Mouse (Mus musculus): ENCODE results near the gene Gm10647. TPM values are rescaled to one million over a fixed set of nuclear protein-coding genes. Genes with fewer than 3 reads are reported as not detected.

Gm10647 gene
- polyA plus RNA-seq, 1 experiment, result 0.17 TPM

GRCm38 (mm10) chr9:66834318-66835096 is 37.7 kb downstream of the Gm10647 start, which contains the start of gene Aph1c:
Gene Aph1c, minus strand, starts transcription at chr9:66834726.
- TF ChIP-seq POLR2A (IDR thresholded peaks at IDR 0.05; ENCODE audit: borderline replicate concordance, extremely low read depth, low read depth, low read length), result peak; percentile 70; the same call in 1 of the 2 replicates
- 0 out of 2 replicates have a peak, but pooled peaks have one; percentile 4 for TF ChIP-seq CTCF (IDR thresholded peaks at IDR 0.05; ENCODE audit: insufficient read depth, low read length)

GRCm38 (mm10) chr9:66835097-66835480 is 38.2 kb downstream of the Gm10647 start:
- Histone ChIP-seq H3K4me3 (replicated peaks; ENCODE audit: extremely low read depth, low read depth, low read length) (peak overlapping the region; percentile 68), H3K4me1 (ENCODE audit: control insufficient read depth, insufficient read depth, low read length) (no peaks in the 10 kb centered on the region)
- DNase-seq, result no peak
- 1% methylated on average over 24 of the region's 24 CpGs for WGBS
- TF ChIP-seq POLR2A (IDR thresholded peaks at IDR 0.05; ENCODE audit: borderline replicate concordance, extremely low read depth, low read depth, low read length) (no peak), CTCF (IDR thresholded peaks at IDR 0.05; ENCODE audit: insufficient read depth, low read length) (no peak)

More at GRCm38 (mm10) chr9:66834318-66835096, 37.7 kb downstream of the Gm10647 start, which contains the start of gene Aph1c:
- H3K4me3 ChIP-seq (replicated peaks; ENCODE audit: extremely low read depth, low read depth, low read length), result peak within 1 kb of the TSS; percentile 70
- no peaks in the 10 kb centered on the region for H3K4me1 ChIP-seq (ENCODE audit: control insufficient read depth, insufficient read depth, low read length)
- DNase-seq, result peak; percentile 99
- under 1% methylated on average over 58 of the region's 58 CpGs for WGBS

GRCm38 (mm10) chr9:66846822-66847221 is 50.0 kb downstream of the Gm10647 start:
- WGBS, result 95% methylated on average over 5 of the region's 5 CpGs
- DNase-seq, result no peak
- Histone ChIP-seq H3K4me3 (replicated peaks; ENCODE audit: extremely low read depth, low read depth, low read length) (no peak overlapping the region), H3K4me1 (ENCODE audit: control insufficient read depth, insufficient read depth, low read length) (no peaks in the 10 kb centered on the region; the same call in 1 of the 2 replicates)
- no peak for TF ChIP-seq CTCF (IDR thresholded peaks at IDR 0.05; ENCODE audit: insufficient read depth, low read length)
- no peak for TF ChIP-seq POLR2A (IDR thresholded peaks at IDR 0.05; ENCODE audit: borderline replicate concordance, extremely low read depth, low read depth, low read length)

Other genes with a start within 250 kb of the Gm10647 start
- 10.8 and 15.6 TPM in 2 replicates for gene Usp3, start 203.9 kb upstream of the Gm10647 start, polyA plus RNA-seq (2012; rRNA removed)
- 0.88 and 6.7 TPM in 2 replicates for gene Car12, start 83.4 kb upstream of the Gm10647 start, polyA plus RNA-seq (2012; rRNA removed)
- gene Aph1b, start 1.5 kb upstream of the Gm10647 start, polyA plus RNA-seq (2012; rRNA removed), result 3.4 and 4.6 TPM in 2 replicates
- gene Aph1c, start 37.7 kb downstream of the Gm10647 start, polyA plus RNA-seq (2012; rRNA removed), result 1.6 and 4.6 TPM in 2 replicates
- 11.9 and 19.2 TPM in 2 replicates for gene Rab8b, start 122.6 kb downstream of the Gm10647 start, polyA plus RNA-seq (2012; rRNA removed)
- gene Rps27l, start 149.0 kb downstream of the Gm10647 start, polyA plus RNA-seq (2012; rRNA removed), result 31.1 and 36.3 TPM in 2 replicates
- 7.4 and 10.9 TPM in 2 replicates for gene Lactb, start 178.4 kb downstream of the Gm10647 start, polyA plus RNA-seq (2012; rRNA removed)

All from lung, adult 2 months (tissue).